Comparison of ENCODE assay signal across 16 mouse cellular contexts in the genomic region with DNA sequence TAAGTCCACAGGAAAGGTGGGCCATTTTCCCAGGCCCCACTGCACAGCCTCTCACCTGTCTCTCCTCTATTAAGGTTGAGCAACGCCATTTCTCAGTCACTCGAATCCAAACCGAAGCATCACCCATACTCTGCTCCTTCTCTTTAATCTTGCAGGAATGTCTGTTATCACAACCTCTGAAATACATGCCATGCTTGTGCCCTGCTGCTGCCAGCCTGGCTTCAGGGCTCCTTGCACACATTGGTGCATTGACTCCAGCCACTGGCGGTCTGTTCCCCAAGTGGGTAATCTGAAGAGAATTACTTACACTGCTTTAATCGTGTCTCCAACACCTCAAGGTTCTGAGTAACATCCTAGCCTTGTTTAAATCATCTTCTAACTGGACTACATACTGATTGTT.
"Had no signal": no experiment of that assay in that cellular context is flagged by ENCODE, and none has a peak within 500 bp of the region (broad histone marks: within the 10 kb centered on the region; RNA-seq: fewer than 3 reads in every experiment).

No protein-coding gene starts in this region.

- H3K4me3 ChIP-seq: neural tube, embryonic 13.5 days; neural tube, embryonic 15.5 days; stomach, embryonic 15.5 days had no signal

- H3K4me1 ChIP-seq: neural tube, embryonic 13.5 days; neural tube, embryonic 15.5 days; stomach, embryonic 15.5 days had no signal

- H3K27me3 ChIP-seq: neural tube, embryonic 13.5 days; neural tube, embryonic 15.5 days; stomach, embryonic 15.5 days had no signal

- H3K9ac ChIP-seq: neural tube, embryonic 13.5 days; neural tube, embryonic 15.5 days; stomach, embryonic 15.5 days had no signal

- H3K27ac ChIP-seq: neural tube, embryonic 13.5 days; neural tube, embryonic 15.5 days; stomach, embryonic 15.5 days; stomach, postnatal 0 days had no signal

- DNase-seq: retina, postnatal 1 day; right cerebral cortex, adult 18-20 months; right cerebral cortex, postnatal 14 days; right cerebral cortex, postnatal 25 days; right cerebral cortex, postnatal 4 days; spleen, adult 18-20 months; thymus, adult 18-20 months; thymus, adult 2 months; thymus, postnatal 14 days; thymus, postnatal 25 days; thymus, postnatal 36 days; thymus, postnatal 4 days had no signal

- H3K4me2 ChIP-seq: neural tube, embryonic 13.5 days; neural tube, embryonic 15.5 days; stomach, embryonic 15.5 days had no signal

- H3K9me3 ChIP-seq: neural tube, embryonic 13.5 days; neural tube, embryonic 15.5 days; stomach, embryonic 15.5 days had no signal

- H3K36me3 ChIP-seq: neural tube, embryonic 13.5 days; neural tube, embryonic 15.5 days; stomach, embryonic 15.5 days had no signal
